Mouse (Mus musculus): Measurements from ENCODE around the gene Pigt.

The Pigt gene

DNA sequence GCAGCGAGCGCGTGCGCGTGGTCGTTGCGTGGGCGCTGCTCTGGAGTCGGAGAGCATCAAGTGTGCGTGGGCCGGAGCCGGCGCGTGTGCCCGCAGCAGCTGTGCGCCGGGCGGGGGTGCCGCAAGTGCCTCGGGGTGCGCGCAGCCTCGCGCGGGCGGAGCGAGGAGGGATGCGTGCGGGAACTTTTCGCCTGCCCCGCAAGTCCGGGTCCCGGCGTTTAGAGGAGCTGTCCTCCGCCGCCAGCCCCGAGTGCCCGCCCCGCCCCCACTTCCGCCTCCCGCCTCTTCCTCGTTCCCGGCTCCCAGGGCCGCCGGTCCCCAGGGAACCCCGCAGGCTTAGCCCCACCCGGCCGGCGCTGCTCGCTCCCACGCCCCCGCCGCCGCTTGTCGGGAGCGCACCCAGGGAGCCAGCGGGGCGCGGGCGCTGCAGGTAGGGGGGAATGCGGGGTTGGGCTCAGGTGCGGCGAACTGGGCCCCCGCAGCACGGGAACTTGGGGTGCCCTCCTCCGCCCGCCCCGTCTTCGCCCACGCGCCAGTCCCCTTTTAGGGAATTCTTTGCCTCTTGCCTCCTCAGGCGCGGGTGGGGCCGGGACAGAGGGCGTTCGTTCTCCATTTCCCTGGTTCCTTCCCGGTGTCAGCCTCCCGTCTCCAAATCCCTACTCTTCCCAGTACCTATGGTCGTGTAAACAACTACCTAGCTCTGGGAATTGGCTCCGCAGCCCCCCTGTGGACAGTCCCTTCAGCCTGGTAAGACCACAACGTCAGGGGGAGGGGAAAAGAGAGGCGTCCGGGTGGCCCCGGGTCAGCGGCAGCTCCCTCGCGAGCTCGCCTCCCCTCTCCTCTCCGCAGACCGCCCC is 10.8 kb upstream of the Pigt start:
- peak; percentile 70 to 78 for DNase-seq

DNA sequence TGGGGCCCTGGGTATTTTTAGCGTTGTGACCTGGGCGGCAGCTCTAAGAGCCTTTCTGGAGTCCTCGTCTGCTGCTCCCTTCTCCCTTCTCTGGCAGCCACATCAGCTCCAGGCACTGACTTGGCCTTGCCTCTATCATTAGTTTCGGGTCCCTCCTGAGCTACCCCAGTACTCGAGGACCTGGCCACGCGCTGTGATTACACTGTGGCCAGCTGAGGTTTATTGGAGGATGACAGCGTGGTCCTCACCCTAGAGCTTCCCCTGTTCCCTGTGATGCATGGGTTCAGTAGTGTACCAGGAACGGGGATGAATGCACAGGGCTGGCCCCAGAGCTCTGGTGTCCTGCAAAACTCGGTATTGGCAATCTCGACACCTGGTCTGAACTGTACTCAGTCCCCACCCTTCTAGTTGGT is 10.2 kb upstream of the Pigt start:
- DNase-seq = no peak

DNA sequence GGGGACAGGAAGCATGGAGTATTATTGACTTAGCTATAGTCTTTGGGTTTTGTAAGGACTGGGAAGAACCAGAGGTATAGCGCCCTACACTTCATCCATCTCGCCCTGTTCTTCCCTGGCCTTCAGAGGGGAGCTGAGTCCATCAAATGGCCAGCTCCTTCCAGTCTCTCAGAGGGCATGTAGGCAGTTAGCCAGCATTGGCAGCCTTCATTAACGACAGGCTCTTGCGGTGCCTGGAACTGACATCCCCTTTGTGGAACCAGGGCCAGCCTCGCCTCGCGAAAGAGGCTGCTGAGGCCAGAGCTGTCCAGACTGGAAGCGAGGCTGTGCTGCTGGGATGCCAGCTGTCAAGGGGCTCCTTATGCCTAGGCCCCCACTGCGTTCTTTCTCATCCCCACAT is 9.5 kb upstream of the Pigt start:
- DNase-seq = no peak

DNA sequence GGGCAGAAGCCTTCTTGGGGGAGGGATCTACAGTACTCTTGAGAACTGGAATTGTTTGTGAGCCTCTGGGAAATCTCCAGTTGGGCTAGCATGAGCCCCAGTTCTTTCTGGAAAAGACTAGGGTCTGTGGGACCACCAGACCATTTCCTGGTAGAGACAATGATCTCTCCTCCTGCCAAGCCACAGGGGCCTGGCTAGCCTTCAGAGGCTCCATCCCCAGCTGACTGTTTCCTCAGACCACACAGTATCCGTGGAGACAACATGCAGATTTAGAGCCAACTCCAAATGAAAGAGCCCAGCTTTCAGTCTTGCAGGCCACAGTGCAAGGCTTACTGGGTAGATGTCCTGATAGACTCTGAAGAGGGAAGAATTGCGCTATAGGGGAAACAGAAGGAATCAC is 3.2 kb upstream of the Pigt start:
- DNase-seq = no peak

DNA sequence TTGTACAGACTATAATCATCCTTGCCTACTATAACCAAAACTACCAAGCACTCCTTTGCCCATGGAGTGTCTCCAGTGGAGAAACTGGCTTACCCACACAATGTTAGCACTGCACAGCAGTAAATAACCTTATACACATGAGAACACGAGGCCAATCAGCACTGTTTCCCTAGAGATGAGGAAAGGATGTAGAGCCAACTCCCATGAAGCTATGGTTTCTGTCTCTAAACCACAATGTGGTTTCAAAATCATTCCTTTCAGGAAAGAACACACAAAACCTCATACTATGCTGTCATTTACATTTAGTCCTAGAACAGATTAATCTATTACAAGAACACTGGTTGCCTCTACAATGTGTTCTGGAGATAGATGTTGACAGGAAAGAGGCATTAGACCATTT is 989 bp upstream of the Pigt start:
- DNase-seq = no peak

DNA sequence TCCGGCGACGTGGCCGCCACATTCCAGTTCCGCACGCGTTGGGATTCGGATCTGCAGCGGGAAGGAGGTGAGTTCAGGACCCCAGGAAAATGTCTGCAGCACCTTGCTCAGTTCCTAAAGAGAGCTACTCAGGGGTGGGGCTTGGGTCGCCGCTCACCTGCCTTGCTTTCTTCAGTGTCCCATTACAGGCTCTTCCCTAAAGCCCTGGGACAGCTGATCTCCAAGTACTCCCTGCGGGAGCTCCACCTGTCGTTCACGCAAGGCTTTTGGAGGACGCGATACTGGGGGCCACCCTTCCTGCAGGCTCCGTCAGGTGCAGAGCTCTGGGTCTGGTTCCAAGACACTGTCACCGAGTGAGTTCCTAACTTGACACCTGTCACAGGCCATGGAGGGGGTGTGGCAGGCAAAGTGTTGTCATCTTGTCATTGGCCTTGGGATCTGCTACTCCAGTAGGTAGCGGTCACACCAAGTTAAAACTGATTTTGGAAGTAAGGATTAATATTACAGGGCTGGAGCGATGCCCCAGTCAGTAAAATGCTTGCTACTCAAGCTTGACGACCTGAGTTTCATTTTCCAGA is 460 bp downstream of the Pigt start:
- no peak for DNase-seq

DNA sequence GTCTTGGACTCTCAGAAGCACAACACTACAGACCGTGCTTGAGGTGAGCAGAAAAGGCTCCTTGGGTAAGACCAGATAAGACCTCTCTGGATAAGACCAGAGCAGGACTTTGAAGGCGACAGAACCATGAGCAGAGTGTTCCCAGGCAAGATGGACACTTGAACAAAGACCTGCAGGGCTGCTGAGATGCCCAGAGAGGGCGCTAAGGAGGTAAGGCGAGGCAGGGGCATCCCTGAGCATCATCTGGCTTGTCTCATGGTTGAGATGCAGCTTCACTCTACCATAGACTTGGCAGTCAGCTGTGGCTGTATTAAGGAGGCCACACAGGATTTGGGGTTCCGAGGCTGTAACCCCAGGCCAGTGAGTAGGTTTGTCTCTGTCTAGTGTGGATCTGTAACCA is 2.0 kb downstream of the Pigt start:
- DNase-seq = no peak

DNA sequence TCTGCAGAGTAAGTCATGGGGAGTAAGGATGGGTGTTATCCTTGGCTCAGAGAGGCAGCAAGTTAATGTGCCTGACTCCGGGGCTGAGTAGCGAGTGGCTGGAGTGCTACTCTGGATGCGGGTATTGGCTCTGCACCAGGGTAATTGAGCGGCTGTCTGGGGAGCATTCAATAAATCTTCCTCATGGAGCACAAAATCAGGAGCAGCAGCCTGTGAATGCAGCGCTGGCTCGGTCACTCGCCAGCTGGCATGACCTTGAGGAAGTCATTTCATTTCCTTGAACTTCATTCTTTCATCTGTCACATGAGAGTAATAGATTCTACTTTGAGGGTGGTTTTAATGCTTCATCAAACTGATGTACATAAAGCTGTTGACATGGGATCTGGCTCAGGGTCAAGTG is 3.2 kb downstream of the Pigt start:
- DNase-seq = no peak

DNA sequence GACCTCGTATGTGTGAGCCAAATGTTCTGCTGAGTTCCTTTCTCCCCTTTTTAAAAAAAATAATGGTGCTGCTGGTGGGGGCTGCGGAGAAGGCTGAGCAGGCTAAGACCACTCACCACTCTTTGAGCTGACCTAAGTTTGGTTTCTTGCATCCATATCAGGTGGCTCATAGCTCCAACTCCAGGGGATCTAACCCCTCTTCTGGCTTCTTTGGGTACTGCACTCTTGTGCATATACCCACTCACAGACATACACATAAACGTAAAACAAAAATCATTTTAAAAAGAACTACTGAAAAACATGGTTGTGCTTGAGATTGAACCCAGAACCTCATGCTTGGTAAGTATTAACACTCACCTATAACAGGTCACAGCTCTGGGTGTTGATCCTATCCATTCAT is 7.6 kb downstream of the Pigt start:
- no peak for DNase-seq

DNA sequence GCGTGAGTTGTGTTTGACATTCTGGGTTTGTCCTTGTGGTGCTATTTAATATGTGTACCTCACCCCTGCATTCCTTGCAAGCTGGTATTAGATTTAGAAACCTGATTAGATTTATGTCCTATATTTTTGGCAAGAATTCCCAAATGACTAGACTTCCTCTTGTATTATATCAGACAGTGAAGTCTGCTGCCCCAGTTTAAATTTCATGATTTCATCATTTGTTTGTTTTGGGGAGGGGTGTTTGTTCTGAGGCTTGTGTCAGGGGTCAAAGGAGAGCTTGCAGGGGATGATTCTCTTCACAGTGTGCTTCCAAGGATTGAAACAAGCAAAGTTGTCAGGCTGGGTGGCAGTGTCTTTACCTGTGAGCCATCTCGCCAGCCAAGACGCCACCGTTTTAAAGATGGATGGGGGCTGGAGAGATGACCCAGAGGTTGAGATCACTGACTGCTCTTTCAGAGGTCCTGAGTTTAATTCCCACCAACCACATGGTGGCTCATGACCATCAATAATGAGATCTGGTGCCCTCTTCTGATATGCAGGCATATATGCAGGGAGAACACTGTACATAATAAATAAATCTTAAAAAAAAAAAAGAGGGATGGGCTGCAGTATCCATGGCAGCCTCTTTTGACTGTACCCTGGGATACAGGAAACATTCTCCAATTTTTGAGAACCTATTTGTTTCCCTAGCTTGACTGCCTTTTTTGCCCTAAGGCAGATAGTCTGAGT is 8.5 kb downstream of the Pigt start:
- DNase-seq = no peak

DNA sequence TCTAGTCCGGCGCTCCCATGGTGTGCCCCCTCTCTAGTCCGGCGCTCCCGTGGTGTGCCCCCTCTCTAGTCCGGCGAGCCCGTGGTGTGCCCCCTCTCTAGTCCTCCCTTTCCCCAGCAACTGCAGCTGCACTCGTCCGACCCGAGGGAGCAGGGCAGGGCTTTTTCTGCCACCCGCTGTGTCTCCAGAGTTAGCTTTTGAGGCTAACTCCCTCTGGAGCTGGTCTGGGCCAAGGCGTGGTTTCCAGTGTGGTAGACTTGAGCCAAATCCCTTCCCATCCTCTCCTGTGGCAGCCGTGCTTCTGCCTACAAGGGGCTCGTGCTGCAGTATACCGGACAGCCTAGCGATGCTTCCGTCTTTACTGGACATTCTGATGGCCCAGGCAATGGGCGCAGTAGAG is 10.5 kb downstream of the Pigt start:
- no peak for DNase-seq

DNA sequence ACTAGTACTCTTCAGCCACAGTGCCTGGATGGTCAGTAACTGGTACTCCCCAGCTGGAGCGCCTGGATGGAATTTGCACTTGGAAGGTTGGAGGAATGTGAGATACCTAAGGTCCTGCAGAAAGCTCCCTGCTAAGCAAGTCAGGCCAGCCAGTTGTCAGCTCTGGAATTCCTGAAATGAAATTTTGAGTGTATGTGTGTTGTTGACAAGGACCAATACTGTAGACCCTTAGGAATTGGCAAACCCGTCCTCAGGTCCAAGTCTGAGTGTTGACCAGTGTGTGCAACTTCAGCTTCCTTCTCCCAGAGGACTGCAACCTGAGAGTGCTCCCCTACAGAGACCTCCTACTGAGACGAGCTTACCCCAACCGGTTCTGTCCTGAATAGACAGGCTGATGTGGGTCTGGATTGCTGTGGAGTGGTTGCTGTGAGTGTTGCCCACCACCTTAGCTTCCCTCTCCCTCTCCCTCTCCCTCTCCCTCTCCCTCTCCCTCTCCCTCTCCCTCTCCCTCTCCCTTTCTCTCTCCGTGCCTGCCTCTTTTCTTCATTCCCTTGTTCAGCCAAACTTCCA is 13.4 kb downstream of the Pigt start:
- DNase-seq = peak; percentile 42 to 54

DNA sequence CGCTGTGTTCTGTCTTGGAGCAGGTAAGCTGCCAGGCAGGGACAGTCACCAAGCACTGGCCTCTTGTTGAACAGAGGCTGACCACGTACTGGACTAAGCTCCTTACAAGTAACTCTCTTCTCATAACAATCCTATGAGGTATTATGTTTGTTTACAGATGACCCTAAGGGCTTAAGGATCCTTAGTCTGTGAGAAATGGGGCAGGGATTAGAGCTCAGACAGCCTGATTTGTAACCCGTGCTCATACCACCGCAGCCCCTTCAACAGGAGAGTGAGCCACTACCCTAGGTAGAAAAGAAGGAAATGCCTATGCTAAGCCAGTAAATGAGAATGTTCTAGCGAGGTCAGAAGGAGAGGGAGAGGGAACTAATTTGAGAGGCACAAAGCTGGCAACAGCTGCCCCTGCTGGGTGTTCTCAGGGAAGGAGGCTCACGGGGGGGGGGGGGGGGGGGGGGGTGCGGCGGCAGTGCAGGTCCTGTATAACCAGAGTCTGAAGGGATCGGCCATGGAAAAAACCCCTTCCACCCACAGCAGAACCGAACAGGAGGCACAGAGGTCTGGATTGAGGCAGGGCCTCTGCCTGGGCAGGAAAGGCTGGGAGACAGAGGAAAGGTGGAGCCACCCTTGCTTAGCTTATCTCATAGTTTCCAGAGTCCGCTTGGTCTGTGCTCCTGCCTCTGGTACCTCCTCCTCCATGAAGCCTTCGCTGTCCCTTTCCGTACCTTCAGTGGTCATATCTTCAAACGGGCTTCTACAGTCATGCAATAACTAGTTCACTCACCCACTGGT is 15.0 kb downstream of the Pigt start:
- peak; percentile 51 to 64 for DNase-seq

DNA sequence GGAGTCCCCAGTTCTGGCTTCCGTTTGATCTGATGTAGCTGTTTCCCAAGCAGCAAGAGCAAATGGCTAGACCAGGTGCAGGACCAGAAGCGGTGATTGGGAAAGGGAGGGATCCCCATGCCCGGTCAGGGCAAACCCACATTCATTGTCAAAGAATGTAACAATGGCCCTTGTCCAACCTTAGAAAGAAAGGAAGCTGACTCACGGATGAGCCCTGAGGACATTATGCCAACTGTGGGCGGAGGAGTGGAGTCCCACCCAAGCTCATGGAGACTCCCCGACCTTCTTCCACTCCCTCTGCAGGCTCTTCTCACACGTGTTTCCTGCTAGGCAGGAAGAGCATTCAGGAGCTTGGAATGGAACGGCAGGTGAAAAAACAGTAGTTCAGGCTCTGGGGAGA is 16.1 kb downstream of the Pigt start:
- DNase-seq = peak; percentile 74 to 85

DNA sequence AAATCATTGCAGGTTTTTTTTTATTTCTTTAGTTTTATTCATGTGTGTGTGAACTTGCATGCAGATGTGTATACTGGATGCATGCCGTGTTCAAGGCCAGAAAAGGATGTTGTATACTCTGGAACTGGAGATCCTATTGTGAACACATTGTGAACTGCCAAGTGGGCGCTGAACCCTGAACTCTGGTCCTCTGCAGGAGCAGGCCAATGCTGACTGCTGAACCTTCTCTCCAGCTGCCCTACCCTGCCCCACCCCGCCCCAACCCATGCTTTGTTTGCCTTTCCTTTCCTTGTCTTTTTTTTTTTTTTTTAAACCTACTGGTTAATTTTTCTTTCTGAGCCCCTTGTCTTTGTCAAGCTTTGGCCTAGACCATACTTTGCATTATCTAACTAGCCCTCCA is 17.6 kb downstream of the Pigt start:
- no peak for DNase-seq

DNA sequence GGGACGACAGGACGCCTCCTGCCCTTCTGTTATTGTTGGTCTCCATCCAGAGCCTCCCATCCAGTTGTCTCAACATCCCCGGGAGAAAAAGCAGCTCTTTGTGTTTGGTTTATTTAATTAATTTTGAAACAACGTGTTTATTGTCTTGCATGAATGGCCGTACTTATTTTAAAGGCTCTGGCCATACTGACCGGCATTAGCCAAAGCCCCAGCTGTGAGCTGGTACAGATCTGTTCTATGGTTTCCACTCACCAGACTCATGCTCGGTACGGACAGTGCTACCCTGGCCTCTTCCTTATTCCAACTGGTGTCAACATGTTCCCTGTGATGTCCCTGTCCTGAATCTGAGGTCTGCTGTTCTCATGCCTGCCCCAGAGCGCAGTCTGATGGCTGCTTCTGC is 18.6 kb downstream of the Pigt start:
- DNase-seq = no peak

DNA sequence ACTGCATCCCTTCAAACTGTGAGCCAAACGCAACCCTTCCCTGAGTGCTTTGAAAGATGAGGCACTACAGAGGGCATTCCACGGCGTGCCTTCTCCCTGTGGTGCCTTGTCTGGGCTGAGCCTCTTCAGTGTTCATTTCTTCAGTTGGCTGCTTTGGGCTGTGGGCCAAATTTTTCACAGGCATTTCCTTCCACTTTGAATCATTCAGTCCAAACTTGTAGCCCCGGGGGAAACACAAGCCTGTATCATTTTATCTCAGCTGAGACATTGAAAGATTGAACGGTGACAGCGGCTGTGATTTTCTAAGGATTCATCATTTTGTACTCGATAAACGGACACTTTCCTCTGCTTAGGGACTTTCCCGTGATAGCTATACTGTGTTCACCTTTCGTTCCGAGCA is 19.3 kb downstream of the Pigt start:
- no peak for DNase-seq

DNA sequence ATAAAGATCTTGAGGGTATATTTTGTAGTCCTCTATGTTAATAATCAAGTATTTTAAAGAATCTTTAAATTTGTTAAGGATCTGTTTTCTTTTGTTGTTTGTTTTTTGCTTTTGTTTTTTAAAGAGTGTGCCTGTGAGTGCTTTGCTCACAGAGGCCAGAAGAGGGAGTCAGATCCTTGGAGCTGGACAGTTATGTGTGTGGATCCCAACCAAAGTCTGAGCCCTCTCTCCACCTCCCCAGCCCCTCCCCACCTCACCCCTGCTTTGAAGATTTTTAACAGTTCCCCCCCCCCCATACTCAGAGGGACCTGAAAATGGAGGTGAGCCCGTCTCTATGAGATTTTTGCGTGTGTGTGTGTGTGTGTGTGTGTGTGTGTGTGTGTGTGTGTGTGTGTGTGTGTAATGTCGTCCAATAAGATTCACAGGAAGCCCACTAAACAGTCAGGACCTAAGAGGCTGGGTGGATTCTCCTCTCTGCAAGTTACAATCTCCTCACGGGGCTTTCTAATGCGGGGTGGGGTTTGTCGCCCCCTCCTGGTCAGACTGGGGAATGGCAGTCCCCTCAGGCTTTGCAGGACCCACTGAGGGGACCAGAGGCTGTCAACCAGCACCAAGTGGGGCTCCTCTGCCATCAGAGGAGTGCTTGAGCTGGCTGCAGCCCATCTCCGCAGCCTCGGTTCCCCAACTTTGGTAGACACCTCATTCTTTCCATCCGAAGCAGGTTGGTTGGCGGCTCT is 20.3 kb downstream of the Pigt start:
- DNase-seq = peak; percentile 70 to 72

DNA sequence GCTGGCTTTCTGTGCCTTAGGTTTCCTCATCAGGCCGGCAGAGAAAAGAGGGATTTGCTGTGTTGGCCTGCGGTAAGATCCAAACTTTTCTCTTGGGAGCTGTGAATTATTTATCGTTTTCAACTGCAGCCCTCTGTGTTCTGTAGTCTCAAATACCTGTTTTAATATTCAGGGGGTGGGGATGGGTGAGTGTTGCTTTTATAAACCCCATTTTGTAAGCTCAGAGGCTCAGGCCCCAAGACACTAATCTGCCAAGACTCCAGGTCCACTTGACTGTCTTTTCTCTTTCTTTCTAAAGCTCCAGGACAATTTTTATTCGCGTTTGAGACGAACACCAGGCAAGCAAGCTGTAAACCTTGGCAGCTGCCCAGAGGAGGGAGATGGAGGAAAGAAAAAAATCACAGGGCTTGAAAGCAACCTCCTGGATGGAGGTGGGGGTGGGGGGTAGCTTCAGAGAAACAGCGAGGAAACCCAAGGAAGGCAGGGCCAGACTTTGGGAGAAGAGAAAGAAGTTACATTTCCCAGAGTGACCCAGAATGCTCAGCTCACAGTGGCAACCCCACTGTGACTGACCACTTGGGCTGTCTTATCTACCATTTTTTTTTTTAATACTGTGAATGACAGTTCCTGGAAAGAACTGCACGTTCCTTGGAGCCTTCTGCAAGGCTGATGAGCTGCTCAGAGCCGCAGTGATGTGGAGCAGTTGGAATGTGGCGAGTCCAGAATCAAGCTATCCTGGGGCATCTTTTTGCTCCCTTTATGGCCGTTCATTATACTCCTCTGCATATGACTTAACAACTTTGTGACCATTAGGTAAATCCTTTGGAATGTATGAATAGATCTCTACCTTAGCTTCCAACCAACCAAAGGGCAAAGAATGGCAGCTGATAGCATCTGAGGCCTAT is 21.2 kb downstream of the Pigt start:
- DNase-seq = no peak

DNA sequence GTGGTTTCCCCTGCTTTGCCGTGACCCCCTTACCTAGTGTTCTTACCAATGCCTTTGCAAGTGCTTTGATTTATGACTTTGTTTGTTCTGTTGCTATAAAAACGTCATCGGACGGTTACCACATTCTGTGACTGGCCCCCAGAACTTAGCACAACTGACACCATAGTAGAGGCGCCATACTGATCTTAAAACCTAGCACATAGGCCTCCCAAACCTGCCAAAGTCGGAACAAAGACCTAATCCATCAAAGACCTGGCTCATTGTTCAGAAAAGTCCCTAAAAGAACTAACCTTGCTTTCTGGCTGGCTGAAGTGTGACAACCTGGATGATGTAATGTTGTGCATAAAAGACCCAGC is 21.8 kb downstream of the Pigt start:
- no peak for DNase-seq

DNA sequence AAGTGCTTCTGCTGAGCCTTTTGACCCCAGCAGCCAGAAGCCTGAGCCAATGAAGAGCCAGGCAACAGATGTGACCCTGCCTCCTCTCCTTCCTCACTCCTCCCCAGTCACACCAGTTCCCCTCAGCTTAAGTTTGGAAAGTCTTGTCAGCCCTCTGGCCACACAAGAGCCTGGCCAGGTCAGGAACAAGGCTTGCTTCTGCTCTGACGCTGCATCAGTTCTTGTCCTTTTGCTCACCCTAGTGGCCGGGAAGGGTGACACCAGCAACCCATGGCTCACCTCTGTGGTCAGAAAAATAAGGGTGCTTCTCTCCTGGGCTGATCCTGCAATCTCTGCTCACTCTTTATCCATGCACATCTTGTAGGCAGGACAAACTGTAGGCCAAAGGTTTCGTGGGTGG is 23.5 kb downstream of the Pigt start:
- DNase-seq = peak; percentile 72 to 82
